Mouse (Mus musculus) embryonic facial prominence, embryonic 15.5 days (tissue): ENCODE data around the gene Gm10309. TPM values are rescaled to one million over a fixed set of nuclear protein-coding genes. Genes with fewer than 3 reads are reported as not detected.

Experiments
- ATAC-seq: fragments of 200-750 bp; cut with Nextera tagmentation; 2 replicates; pipeline ENCODE4 v1.8.0; 2017; ENCODE audit warnings: low read depth, moderate TSS enrichment; ENCODE audit not compliant: insufficient number of reproducible peaks, low FRiP score, low TSS enrichment
- H3K27ac ChIP-seq: fragments of 300-500 bp; sonication (generic); replicated peaks from 2 replicates; pipeline ENCODE4 v1.5.1; 2015; ENCODE audit warnings: mild to moderate bottlenecking, inconsistent platforms
- H3K27me3 ChIP-seq: fragments of 300-500 bp; sonication (generic); 2 replicates; pipeline ENCODE4 v1.6.1; 2015; ENCODE audit warnings: inconsistent platforms
- H3K36me3 ChIP-seq: fragments of 300-500 bp; sonication (generic); 2 replicates; pipeline ENCODE4 v1.6.1; 2015; ENCODE audit warnings: mild to moderate bottlenecking, inconsistent platforms
- H3K4me1 ChIP-seq: fragments of 300-500 bp; sonication (generic); 2 replicates; pipeline ENCODE4 v1.6.1; 2015; ENCODE audit warnings: inconsistent platforms
- H3K4me2 ChIP-seq: fragments of 300-500 bp; sonication (generic); replicated peaks from 2 replicates; pipeline ENCODE4 v1.6.1; 2015; ENCODE audit warnings: mild to moderate bottlenecking, inconsistent platforms
- H3K4me3 ChIP-seq: fragments of 300-500 bp; sonication (generic); replicated peaks from 2 replicates; pipeline ENCODE4 v1.5.1; 2015; ENCODE audit warnings: mild to moderate bottlenecking, inconsistent platforms
- H3K9ac ChIP-seq: fragments of 300-500 bp; sonication (generic); 2 replicates; pipeline ENCODE4 v1.6.1; 2015; ENCODE audit warnings: inconsistent platforms
- H3K9me3 ChIP-seq: fragments of 300-500 bp; sonication (generic); replicated peaks from 2 replicates; pipeline ENCODE4 v1.6.1; 2016; ENCODE audit warnings: inconsistent platforms
- WGBS: fragments of 180-500 bp; shearing (Covaris S2); methylation state at CpG from one replicate; pipeline ENCODE4 v1.1.7; 2015; 5-methylcytosine and 5-hydroxymethylcytosine counted together
- polyA plus RNA-seq: library from polyadenylated mRNA; unstranded; fragments of >200 nt; fragmentation: Nextera tagmentation; extraction: Ambion mirVana; gene quantifications from 2 replicates; pipeline ENCODE4 v1.2.1, GENCODE M21; 2015

Gene Gm10309
- polyA plus RNA-seq, 1 experiment from 2014 or later = 0.36 TPM

GRCm38 (mm10) chr17:86454351-86454706, 50.7 kb downstream of the Gm10309 start:
- no peaks in the 10 kb centered on the region for H3K36me3 ChIP-seq
- H3K4me3 ChIP-seq = no peak overlapping the region
- H3K27me3 ChIP-seq = no peaks in the 10 kb centered on the region
- no peak overlapping the region for H3K4me2 ChIP-seq
- peaks cover 7% of the 10 kb centered on the region; the same call in 1 of the 2 replicates for H3K4me1 ChIP-seq
- ATAC-seq = no peak
- no peak overlapping the region for H3K9ac ChIP-seq
- H3K27ac ChIP-seq = no peak overlapping the region
- WGBS = 73% methylated on average over 3 of the region's 3 CpGs
- no peaks in the 10 kb centered on the region for H3K9me3 ChIP-seq

- no peak overlapping the region for H3K27ac ChIP-seq
- no peaks in the 10 kb centered on the region for H3K36me3 ChIP-seq
- WGBS = 73% methylated on average over 14 of the region's 14 CpGs
- no peak overlapping the region for H3K4me3 ChIP-seq
- H3K9me3 ChIP-seq = no peaks in the 10 kb centered on the region
- H3K9ac ChIP-seq = no peak overlapping the region
- no peaks in the 10 kb centered on the region for H3K27me3 ChIP-seq
- peaks cover 7% of the 10 kb centered on the region; the same call in 1 of the 2 replicates for H3K4me1 ChIP-seq
- ATAC-seq = no peak
- H3K4me2 ChIP-seq = no peak overlapping the region
Observed at GRCm38 (mm10) chr17:86453673-86454350, 51.2 kb downstream of the Gm10309 start.

GRCm38 (mm10) chr17:86452934-86453333, 52.1 kb downstream of the Gm10309 start:
- WGBS = 87% methylated on average over 4 of the region's 4 CpGs
- Histone ChIP-seq H3K4me1 (peaks cover 7% of the 10 kb centered on the region; the same call in 1 of the 2 replicates), H3K36me3 (no peaks in the 10 kb centered on the region), H3K9ac (no peak overlapping the region), H3K27ac (no peak overlapping the region), H3K4me2 (no peak overlapping the region), H3K4me3 (no peak overlapping the region), H3K27me3 (no peaks in the 10 kb centered on the region), H3K9me3 (no peaks in the 10 kb centered on the region)
- ATAC-seq = no peak

Other genes starting within 250 kb of the Gm10309 start
- gene Epas1, start 248.5 kb upstream of the Gm10309 start, polyA plus RNA-seq = 6.0 and 9.8 TPM in 2 replicates